Mouse (Mus musculus): ENCODE data around the gene Slc5a8.

Slc5a8 gene

DNA sequence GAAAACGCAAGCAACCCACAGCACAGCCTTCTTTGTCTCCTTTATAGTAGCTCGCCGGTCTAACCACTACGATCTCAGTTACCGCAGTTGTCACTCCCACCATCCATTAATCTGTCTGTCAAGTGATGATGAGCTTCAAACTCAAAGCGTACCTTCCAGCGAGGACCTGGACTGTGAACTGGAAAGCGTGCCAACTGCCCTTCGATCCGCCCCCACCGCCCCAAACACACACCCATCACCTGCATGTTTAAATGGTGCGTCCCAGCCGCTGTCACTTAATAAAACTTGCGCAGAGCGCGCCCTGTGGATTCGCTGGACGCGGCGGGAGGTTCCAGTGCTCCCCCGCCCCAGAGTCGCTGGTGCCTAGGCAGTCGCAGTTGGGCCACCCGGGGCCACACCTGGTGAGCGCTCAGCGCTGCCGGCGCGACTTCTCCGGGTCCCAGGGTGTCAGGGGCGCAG is at the start of gene Slc5a8:
TSS of gene Slc5a8 (plus strand) at position 361 of the 459 bp plus-strand sequence.
- DNase-seq (ENCODE audit: low read depth, low spot score) = no peak
- H3K36me3 ChIP-seq (ENCODE audit: control insufficient read depth, insufficient read depth, low read length, poor library complexity, severe bottlenecking) = no peaks in the 10 kb centered on the region
- H3K27me3 ChIP-seq (ENCODE audit: control insufficient read depth, insufficient read depth, low read length, poor library complexity, severe bottlenecking) = no peaks in the 10 kb centered on the region

- Histone ChIP-seq H3K36me3 (ENCODE audit: control insufficient read depth, insufficient read depth, low read length, poor library complexity, severe bottlenecking) (no peaks in the 10 kb centered on the region), H3K27me3 (ENCODE audit: control insufficient read depth, insufficient read depth, low read length, poor library complexity, severe bottlenecking) (no peaks in the 10 kb centered on the region)
- no peak for DNase-seq (ENCODE audit: low read depth, low spot score)
These were observed 36.8 kb upstream of the Slc5a8 start for GRCm38 (mm10) chr10:88848876-88849476.

GRCm38 (mm10) chr10:88849976-88850375 is 35.8 kb upstream of the Slc5a8 start:
- H3K36me3 ChIP-seq (ENCODE audit: control insufficient read depth, insufficient read depth, low read length, poor library complexity, severe bottlenecking) = no peaks in the 10 kb centered on the region
- no peaks in the 10 kb centered on the region for H3K27me3 ChIP-seq (ENCODE audit: control insufficient read depth, insufficient read depth, low read length, poor library complexity, severe bottlenecking)

DNA sequence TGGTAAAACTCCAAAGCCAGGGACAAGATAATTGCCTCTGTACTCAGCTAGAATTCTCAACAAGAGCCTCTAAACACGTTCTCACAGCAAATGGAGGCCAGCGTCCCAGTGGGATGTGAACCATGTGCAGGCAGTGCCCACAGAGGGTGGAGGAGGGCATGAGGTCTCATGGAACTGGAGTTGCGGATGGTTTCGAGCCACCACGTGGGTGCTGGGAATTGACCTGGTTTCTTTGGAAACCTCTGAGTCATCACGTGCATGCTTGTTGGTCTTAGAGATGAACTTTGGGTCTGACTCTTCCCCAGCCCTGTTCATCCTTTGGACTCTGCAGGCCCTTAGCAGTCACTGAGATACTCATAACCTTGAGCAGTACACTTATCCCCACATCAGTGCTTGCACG is 32.5 kb upstream of the Slc5a8 start:
- Histone ChIP-seq H3K27me3 (ENCODE audit: control insufficient read depth, insufficient read depth, low read length, poor library complexity, severe bottlenecking) (no peaks in the 10 kb centered on the region), H3K36me3 (ENCODE audit: control insufficient read depth, insufficient read depth, low read length, poor library complexity, severe bottlenecking) (no peaks in the 10 kb centered on the region)
- DNase-seq (ENCODE audit: low read depth, low spot score) = no peak

More at GRCm38 (mm10) chr10:88849976-88850375, 35.8 kb upstream of the Slc5a8 start:
- DNase-seq (ENCODE audit: low read depth, low spot score) = no peak

DNA sequence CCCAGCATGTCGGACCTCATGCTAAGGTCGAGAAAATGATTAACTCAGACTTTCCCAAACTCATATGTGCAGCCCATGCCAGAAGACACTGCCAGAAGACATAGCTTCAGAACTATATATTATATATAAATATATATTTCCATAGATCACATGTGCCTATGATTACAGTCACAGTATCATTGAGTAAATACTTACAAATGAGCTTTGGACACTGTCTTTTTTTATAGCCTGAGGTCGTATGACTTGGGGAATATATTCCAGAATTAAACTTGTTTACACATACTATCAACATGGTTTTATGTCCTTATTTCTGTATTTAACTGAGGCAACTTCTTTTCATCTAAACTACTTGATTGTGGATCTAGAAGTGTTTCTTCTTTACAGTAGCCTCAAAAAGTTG is 24.9 kb upstream of the Slc5a8 start:
- Histone ChIP-seq H3K36me3 (ENCODE audit: control insufficient read depth, insufficient read depth, low read length, poor library complexity, severe bottlenecking) (no peaks in the 10 kb centered on the region), H3K27me3 (ENCODE audit: control insufficient read depth, insufficient read depth, low read length, poor library complexity, severe bottlenecking) (no peaks in the 10 kb centered on the region)
- no peak for DNase-seq (ENCODE audit: low read depth, low spot score)

- Histone ChIP-seq H3K27me3 (ENCODE audit: control insufficient read depth, insufficient read depth, low read length, poor library complexity, severe bottlenecking) (no peaks in the 10 kb centered on the region), H3K36me3 (ENCODE audit: control insufficient read depth, insufficient read depth, low read length, poor library complexity, severe bottlenecking) (no peaks in the 10 kb centered on the region)
- DNase-seq (ENCODE audit: low read depth, low spot score) = no peak
These were observed 24.4 kb upstream of the Slc5a8 start for GRCm38 (mm10) chr10:88861416-88861815.

GRCm38 (mm10) chr10:88862293-88862692 is 23.5 kb upstream of the Slc5a8 start:
- Histone ChIP-seq H3K36me3 (ENCODE audit: control insufficient read depth, insufficient read depth, low read length, poor library complexity, severe bottlenecking) (no peaks in the 10 kb centered on the region), H3K27me3 (ENCODE audit: control insufficient read depth, insufficient read depth, low read length, poor library complexity, severe bottlenecking) (no peaks in the 10 kb centered on the region)
- DNase-seq (ENCODE audit: low read depth, low spot score) = no peak

GRCm38 (mm10) chr10:88866017-88866416 is 19.8 kb upstream of the Slc5a8 start:
- no peaks in the 10 kb centered on the region for H3K36me3 ChIP-seq (ENCODE audit: control insufficient read depth, insufficient read depth, low read length, poor library complexity, severe bottlenecking)
- H3K27me3 ChIP-seq (ENCODE audit: control insufficient read depth, insufficient read depth, low read length, poor library complexity, severe bottlenecking) = no peaks in the 10 kb centered on the region
- no peak for DNase-seq (ENCODE audit: low read depth, low spot score)

DNA sequence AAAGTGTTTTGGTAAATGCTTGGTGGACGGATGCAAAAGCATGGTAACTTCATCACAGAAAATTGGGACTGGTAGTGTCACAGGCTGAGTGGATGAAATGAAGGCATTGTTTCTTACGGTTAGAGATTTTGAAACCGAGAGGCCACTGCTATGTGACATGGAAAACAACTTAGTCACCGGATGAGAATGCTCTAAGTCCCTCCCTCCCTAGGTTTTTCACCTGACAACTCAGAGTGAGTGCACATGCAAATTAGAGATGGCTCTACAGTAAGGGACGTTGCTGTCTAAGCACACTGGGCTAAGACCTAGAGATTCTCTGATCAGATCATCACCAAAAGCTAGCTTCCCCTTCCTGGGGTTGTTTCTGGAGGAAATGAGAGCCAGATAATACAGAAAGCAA is 10.9 kb upstream of the Slc5a8 start:
- no peak for DNase-seq (ENCODE audit: low read depth, low spot score)
- no peaks in the 10 kb centered on the region for H3K36me3 ChIP-seq (ENCODE audit: control insufficient read depth, insufficient read depth, low read length, poor library complexity, severe bottlenecking)
- H3K27me3 ChIP-seq (ENCODE audit: control insufficient read depth, insufficient read depth, low read length, poor library complexity, severe bottlenecking) = no peaks in the 10 kb centered on the region

- Histone ChIP-seq H3K27me3 (ENCODE audit: control insufficient read depth, insufficient read depth, low read length, poor library complexity, severe bottlenecking) (no peaks in the 10 kb centered on the region), H3K36me3 (ENCODE audit: control insufficient read depth, insufficient read depth, low read length, poor library complexity, severe bottlenecking) (no peaks in the 10 kb centered on the region)
- no peak for DNase-seq (ENCODE audit: low read depth, low spot score)
These were observed 8.4 kb upstream of the Slc5a8 start for GRCm38 (mm10) chr10:88877421-88877820.

DNA sequence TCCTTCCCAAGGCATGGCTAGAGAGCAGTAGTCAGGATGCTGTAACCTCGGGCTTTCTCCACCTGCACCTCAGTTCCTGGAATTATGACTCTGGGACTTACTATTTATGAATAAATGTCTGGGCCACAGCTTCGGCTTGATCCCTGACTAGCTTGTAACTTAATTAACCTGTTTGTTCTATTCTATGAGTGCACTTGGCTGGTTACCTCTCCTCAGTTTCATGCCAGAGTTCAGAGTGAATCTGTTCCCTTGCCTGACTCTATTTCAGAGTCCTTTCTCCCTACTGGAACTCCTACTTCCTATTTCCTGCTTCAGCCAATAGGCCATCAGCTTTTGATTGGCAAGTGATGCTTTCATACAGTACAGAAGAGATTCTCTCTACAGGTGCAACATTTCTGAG is 2.1 kb upstream of the Slc5a8 start:
- DNase-seq (ENCODE audit: low read depth, low spot score) = no peak
- no peaks in the 10 kb centered on the region for H3K36me3 ChIP-seq (ENCODE audit: control insufficient read depth, insufficient read depth, low read length, poor library complexity, severe bottlenecking)
- no peaks in the 10 kb centered on the region for H3K27me3 ChIP-seq (ENCODE audit: control insufficient read depth, insufficient read depth, low read length, poor library complexity, severe bottlenecking)

DNA sequence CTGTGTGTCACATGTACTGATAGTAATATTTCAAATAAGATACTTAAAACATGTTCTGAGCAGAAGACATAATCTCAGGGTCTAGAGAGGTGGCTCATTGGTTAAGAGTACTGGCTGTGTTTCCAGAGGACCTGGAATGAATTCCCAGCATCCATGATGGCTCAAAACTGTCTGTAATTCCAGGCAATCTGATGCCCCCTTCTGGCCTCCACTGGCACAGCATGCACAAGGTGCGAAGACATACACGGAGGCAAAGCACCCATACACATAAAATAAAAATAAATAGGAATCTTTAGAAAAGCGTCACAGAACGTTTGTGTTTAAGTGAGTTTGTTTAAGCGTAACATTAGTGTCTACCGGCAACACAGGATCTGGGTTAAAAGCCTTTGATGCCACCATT is 956 bp upstream of the Slc5a8 start:
- Histone ChIP-seq H3K27me3 (ENCODE audit: control insufficient read depth, insufficient read depth, low read length, poor library complexity, severe bottlenecking) (no peaks in the 10 kb centered on the region), H3K36me3 (ENCODE audit: control insufficient read depth, insufficient read depth, low read length, poor library complexity, severe bottlenecking) (no peaks in the 10 kb centered on the region)
- DNase-seq (ENCODE audit: low read depth, low spot score) = no peak

DNA sequence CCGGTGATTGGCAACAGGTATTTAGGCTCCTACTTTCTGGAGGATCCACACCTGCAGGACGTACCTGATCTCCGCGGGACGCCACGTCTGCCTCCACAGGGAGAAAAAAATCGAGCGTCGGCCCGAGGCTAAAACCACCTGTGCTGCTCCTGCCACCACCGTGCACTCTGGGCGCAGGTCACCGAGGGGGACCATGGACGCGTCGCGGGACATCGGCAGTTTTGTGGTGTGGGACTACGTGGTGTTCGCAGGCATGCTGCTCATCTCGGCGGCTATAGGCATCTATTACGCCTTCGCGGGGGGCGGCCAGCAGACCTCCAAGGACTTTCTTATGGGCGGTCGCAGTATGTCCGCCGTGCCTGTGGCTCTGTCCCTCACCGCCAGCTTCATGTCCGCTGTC is 322 bp downstream of the Slc5a8 start:
- Histone ChIP-seq H3K36me3 (ENCODE audit: control insufficient read depth, insufficient read depth, low read length, poor library complexity, severe bottlenecking) (no peaks in the 10 kb centered on the region), H3K27me3 (ENCODE audit: control insufficient read depth, insufficient read depth, low read length, poor library complexity, severe bottlenecking) (no peaks in the 10 kb centered on the region)
- no peak for DNase-seq (ENCODE audit: low read depth, low spot score)

DNA sequence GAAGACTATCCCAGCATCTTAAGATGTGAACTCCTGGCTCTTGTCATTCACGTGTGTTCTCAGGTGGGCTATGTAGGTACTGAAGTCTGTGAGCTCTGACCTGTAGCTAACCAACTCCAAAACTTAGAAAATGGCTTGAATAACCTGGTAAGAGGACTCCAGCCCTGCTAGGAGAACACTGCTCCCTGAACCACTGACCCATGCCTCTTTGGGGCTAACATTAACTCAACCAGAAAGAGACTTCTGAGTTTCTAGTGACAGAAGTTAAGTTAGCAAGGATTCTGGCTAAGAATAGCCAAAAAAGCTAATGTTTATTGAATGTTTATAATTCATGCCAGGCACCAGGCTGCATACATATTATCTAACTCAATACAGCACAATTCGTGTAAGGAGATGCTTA is 2.6 kb downstream of the Slc5a8 start:
- no peak for DNase-seq (ENCODE audit: low read depth, low spot score)
- no peaks in the 10 kb centered on the region for H3K36me3 ChIP-seq (ENCODE audit: control insufficient read depth, insufficient read depth, low read length, poor library complexity, severe bottlenecking)

GRCm38 (mm10) chr10:88891410-88891809 is 5.6 kb downstream of the Slc5a8 start:
- no peaks in the 10 kb centered on the region for H3K36me3 ChIP-seq (ENCODE audit: control insufficient read depth, insufficient read depth, low read length, poor library complexity, severe bottlenecking)
- no peaks in the 10 kb centered on the region for H3K27me3 ChIP-seq (ENCODE audit: control insufficient read depth, insufficient read depth, low read length, poor library complexity, severe bottlenecking)
- DNase-seq (ENCODE audit: low read depth, low spot score) = no peak

More for the DNA sequence above, 2.6 kb downstream of the Slc5a8 start:
- H3K27me3 ChIP-seq (ENCODE audit: control insufficient read depth, insufficient read depth, low read length, poor library complexity, severe bottlenecking) = no peaks in the 10 kb centered on the region

- DNase-seq (ENCODE audit: low read depth, low spot score) = no peak
- Histone ChIP-seq H3K27me3 (ENCODE audit: control insufficient read depth, insufficient read depth, low read length, poor library complexity, severe bottlenecking) (no peaks in the 10 kb centered on the region), H3K36me3 (ENCODE audit: control insufficient read depth, insufficient read depth, low read length, poor library complexity, severe bottlenecking) (no peaks in the 10 kb centered on the region)
These were observed 6.8 kb downstream of the Slc5a8 start for GRCm38 (mm10) chr10:88892560-88893087.

Measured in splenic B cell, adult 2 months (primary cell).